Mouse (Mus musculus): Measurements from ENCODE around the gene Dhh.

The Dhh gene

DNA sequence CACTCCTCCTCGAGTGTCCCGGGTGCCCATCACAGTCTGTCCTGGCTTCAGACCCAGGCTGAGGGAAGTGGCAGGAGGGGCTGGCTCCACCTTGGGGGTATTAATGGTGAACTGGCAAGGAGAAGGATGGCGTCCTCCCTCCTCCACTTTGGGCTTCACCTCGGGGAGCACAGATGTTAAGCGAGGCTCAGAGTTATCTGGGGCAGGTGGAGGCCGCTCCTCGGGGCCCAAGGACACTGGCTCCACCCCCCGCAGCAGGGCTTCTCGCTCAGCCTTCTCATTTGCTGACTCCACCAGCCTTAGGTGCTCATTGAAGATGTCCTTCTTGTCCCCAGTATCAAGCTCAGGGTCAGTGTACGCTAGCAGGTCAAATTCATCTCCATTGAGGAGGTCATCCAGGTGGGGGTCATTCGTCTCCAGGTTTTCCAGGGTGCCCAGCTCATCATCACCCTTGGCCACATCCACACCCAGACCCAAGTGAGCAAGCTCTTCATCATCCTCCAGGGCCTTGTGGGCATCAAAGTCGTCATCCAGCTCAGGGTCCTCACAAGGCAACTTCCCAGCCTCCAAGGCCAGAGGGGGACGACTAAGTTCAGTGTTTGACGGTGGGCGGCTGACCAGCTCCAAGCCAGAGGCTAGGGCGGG lies 48.3 kb downstream of the Dhh start:
- DNase-seq = peak in 1 of 2 experiments; percentile 5

DNA sequence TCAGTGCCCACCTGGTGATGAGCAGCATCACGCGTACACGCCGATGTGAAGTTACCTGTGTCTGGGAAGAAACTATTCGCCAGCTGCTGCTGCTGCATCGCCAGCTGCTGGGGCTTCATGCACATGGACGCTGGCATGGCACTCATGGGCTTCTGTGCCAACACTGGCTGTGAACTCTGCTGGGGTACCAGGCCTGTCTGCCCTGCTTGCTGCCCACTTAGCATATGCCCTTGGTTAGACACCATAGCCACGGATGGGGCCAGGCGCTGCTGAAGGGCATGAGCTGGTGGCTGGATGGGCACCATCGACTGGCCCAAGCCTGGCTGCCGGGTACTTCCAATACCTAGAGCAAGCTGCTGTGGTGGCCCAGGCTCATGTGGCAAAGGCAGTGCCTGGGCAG lies 49.2 kb downstream of the Dhh start:
- no peak for DNase-seq

DNA sequence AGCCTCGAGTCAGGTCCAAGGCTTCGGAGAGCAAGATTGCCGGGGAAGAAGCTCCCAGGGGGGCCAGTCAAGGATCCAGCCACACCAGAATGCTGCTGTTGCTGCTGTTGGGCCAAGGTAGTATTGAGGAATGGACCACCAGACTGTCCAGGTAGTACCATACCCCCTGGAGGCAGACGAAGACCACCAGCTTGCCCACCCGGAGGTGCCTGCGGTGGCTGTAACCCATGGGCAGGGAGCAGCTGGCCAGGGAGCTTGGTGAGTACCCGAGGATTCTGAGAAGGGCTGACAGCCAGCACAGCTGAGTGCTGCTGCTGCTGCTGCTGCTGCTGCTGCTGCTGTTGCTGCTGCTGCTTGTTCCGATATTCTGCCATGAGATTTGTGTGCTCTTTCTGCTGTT lies 52.2 kb downstream of the Dhh start:
- no peak for DNase-seq

DNA sequence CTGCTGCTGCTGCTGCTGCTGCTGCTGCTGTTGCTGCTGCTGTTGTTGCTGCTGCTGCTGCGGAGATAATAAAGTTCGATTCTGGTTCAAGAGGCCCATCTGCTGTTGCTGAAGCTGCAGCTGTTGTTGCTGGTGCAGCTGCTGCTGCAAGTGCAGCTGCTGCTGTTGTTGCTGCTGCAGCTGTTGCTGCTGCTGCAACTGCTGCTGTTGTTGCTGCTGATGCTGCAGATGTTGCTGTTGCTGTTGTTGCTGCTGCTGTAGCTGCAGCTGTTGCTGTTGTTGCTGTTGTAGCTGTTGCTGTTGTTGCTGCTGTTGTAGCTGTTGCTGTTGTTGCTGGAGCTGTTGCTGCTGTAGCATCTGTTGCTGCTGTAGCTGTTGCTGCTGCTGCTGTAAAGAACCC lies 53.2 kb downstream of the Dhh start:
- DNase-seq = no peak

DNA sequence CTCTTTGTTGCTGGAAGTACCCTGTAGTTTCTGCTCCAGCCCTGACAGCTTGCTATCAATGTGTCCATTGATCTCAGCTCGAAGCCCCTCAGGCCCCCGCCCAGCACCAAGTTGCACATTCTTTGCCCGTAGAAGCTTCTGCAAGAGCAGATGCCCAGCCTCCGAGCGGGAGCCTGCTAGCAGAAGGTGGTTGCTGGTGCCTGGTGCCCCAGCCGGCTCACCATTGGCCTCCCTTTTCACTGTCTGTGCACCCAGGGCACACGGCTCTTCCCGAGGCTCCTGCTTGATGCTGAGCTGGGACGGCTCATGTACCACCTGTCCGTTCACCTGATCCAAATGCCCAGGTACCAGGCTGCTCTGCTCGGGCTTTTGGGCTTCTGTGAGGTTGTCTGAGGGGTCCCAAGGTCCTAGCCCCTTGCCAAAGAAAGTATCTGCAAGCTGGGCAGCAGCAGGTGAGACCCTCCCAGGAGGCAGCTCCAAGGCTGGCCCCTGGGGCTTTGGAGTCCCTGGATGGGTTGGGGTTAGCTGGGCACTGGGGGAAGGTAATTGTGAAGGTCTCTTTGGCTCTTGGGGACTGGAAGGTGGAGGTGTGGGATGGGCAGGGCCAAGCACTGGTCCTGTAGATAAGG lies 54.6 kb downstream of the Dhh start:
- no peak for DNase-seq
